Mouse (Mus musculus) ovary, adult 10 weeks (tissue): ENCODE data around the gene Rab21. TPM values are rescaled to one million over a fixed set of nuclear protein-coding genes. Genes with fewer than 3 reads are reported as not detected.

Experiments used
- polyA plus RNA-seq: library from polyadenylated mRNA; stranded (reverse); fragments of 350-450 nt; fragmentation: Illumina TruSeq; extraction: RNeasy Lipid Tissue Mini Kit (QIAGEN cat#74804); gene quantifications from one replicate; pipeline ENCODE4 v1.2.3, GENCODE M21; 2014

The Rab21 gene
- 82.6 TPM for polyA plus RNA-seq

GRCm38 (mm10) chr10:115315473-115316171 lies at the start of gene Rab21:
Gene Rab21 (minus strand): TSS chr10:115315594.

DNA sequence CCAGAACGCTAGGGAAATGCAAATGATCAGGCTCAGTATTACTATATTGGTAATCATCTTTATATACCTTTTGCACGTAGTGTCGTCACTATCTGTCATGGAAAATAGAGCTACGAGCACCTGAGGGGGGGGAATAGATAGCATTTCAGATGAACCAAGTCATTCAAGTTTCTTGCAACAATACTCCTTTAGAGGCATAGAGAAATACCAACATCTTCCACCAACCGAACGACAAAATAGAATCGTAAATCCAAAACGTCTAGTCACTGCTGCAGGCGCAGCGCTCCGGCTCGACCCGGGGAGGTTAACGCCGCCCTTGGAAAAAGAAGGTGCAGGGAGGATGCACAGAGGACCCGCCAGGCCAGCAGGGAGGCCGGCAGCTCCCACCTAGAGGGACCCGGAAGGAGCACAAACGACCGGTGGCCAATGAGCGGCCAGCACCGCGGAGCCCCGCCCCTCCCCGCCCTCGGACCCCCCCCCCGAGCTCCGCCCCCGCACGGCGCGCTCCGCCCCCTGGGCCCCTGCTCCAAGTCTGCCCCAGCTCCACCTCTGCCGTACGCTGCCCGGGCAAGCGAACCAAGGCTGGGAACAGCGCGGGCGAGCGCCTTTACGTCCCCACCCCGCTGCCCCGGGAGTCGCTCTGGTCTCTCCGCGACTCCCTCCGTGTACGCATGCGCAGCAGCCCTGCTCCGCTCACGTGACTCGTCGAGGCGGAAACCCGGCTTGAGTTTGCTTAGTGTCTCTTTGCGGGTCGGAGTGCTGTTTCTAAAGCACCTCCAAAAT lies 46.6 kb upstream of the Rab21 start, which contains the start of gene Tmem19:
Gene Tmem19 (minus strand): TSS at position 662 of the 783 bp plus-strand sequence.

DNA sequence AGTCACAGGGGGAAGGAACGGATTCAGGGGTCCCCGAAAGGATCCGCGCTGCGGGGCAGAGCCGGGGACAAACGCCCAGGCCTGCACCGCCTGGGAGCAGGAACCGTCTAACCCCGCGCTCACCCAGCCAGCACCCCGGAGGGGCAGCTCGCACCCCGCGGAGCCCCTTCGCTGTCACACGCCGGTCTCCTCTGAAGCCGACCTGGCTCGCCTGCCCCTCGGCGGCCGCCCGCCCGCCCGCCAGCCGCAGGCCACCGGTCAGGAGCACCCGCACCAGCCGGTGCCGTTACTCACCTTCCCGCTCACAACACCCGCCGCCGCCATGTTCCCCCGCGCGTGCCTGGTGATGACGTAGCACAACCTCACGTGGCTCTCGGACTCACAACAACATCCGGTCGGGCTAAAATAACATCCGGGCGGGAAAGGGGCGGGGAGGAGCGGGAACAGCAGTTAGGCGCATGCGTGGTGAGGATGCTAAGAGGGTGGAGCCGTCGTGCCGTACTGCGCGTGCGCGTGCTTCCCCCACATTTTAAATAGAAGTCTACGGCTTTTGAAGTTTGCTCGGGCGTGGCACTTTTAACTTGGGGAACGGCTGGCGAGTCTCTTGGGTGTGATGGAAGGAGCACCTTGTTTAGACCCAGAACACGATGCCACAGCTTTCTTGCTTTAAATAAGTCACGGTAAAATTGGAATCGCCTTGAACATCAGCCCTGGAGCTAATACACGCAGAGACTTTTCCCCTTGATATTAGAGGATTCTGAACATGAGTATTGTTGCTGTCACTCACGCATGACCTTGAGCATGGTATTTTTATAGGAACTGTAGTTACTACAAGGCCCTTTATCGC lies 64.1 kb downstream of the Rab21 start, which contains the start of gene Tbc1d15:
Gene Tbc1d15 (minus strand): TSS at position 380 of the 847 bp plus-strand sequence.

Other genes starting within 250 kb of the Rab21 start
- 0.83 TPM for gene Tph2, start 130.6 kb downstream of the Rab21 start, polyA plus RNA-seq
- gene Tbc1d15, start 64.1 kb downstream of the Rab21 start, polyA plus RNA-seq = 183 TPM
- 42.2 TPM for gene Tmem19, start 46.9 kb upstream of the Rab21 start, polyA plus RNA-seq
- gene Thap2, start 68.8 kb upstream of the Rab21 start, polyA plus RNA-seq = 48.0 TPM
- 70.0 TPM for gene Zfc3h1, start 69.4 kb upstream of the Rab21 start, polyA plus RNA-seq